Mouse (Mus musculus): Measurements from ENCODE around the gene Tmem175. TPM values are rescaled to one million over a fixed set of nuclear protein-coding genes. Genes with fewer than 3 reads are reported as not detected.

Tmem175 gene
- polyA plus RNA-seq, 1 experiment from 2014 or later, result 17.8 TPM

DNA sequence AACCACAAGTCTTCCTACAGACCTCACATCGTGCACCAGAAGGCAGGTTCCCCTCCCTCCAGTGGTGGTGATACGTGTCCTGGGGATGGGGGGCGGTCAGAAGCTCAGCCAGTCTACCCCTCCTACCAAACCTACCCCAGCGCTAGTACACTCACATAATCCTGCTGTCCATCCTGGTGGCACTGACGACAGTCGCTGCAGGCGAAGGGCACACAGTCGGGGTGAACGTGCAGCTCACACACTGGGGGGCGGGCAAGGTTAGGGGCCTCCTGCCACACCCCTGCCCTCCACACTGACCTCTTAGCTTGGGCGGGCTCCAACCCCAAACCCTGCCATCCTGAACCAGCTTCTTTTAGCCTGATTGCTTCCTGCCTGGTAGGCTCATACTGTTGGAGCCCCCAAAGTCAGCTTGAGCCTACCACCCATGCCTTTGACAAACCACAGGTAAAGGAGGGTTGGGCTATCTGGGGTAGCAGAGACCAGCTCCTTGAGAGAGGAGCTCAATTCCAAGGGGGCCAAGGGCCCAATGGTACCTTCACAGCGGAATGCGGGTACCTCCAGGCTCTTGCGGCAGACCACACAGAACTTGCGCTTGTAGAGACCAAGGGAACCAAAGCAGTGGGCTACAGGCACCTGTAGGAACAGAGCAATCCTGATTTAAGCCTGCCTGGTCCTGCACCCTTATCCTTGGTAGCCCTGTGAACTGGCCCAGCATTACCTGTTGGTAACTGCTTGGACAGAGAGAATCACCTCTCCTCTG is 26.5 kb downstream of the Tmem175 start:
- Histone ChIP-seq H3K9ac (no peak overlapping the region), H3K4me3 (no peak overlapping the region), H3K27me3 (replicated peaks) (no peaks in the 10 kb centered on the region), H3K27ac (no peak overlapping the region), H3K9me3 (replicated peaks) (no peaks in the 10 kb centered on the region), H3K4me2 (no peak overlapping the region), H3K36me3 (peaks cover 64% of the 10 kb centered on the region), H3K4me1 (peaks cover 22% of the 10 kb centered on the region)
- WGBS (ENCODE audit: insufficient replicate concordance), result 88% methylated on average over 15 of the region's 15 CpGs
- no peak for ATAC-seq

GRCm38 (mm10) chr5:108657406-108657805 is 27.8 kb downstream of the Tmem175 start:
- ATAC-seq, result no peak
- H3K36me3 ChIP-seq, result peaks cover 60% of the 10 kb centered on the region
- peaks cover 24% of the 10 kb centered on the region for H3K4me1 ChIP-seq
- H3K9me3 ChIP-seq (replicated peaks), result no peaks in the 10 kb centered on the region
- H3K4me2 ChIP-seq, result no peak overlapping the region
- no peak overlapping the region for H3K4me3 ChIP-seq
- H3K27ac ChIP-seq, result no peak overlapping the region
- WGBS (ENCODE audit: insufficient replicate concordance), result 64% methylated on average over 5 of the region's 5 CpGs
- H3K27me3 ChIP-seq (replicated peaks), result no peaks in the 10 kb centered on the region
- no peak overlapping the region for H3K9ac ChIP-seq

DNA sequence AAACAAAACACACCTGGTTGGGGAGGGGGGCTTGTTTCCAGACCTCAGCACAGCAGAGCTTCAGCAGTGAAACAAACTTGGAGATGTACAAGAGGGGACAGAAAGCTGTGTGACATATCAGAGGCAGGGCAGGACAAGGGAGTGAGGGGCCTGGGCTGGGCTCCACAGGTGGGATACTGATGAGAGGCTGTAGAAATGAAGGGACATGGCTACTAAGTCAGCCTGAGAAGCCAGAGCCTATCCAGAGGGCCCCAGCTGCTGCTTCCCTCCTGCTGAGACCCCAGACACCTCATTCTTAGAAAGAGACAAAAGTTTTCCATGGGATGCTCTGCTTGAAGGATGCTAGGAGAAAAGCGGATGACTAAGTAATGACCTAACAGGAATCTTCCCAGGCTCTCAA is 29.0 kb downstream of the Tmem175 start:
- H3K4me2 ChIP-seq, result 0 out of 2 replicates have a peak overlapping the region, but pooled peaks have one; percentile 87
- no peak for ATAC-seq
- H3K27ac ChIP-seq, result no peak overlapping the region
- no peak overlapping the region for H3K4me3 ChIP-seq
- peaks cover 24% of the 10 kb centered on the region for H3K4me1 ChIP-seq
- H3K9me3 ChIP-seq (replicated peaks), result no peaks in the 10 kb centered on the region
- peaks cover 6% of the 10 kb centered on the region for H3K27me3 ChIP-seq (replicated peaks)
- WGBS (ENCODE audit: insufficient replicate concordance), result 96% methylated on average over 1 of the region's 1 CpGs
- H3K36me3 ChIP-seq, result peaks cover 48% of the 10 kb centered on the region
- no peak overlapping the region for H3K9ac ChIP-seq

GRCm38 (mm10) chr5:108659698-108660631 is 30.4 kb downstream of the Tmem175 start, which contains the start of gene Idua:
Idua (plus strand) TSS chr5:108660331.
- peaks cover 24% of the 10 kb centered on the region for H3K4me1 ChIP-seq
- peaks cover 16% of the 10 kb centered on the region for H3K27me3 ChIP-seq (replicated peaks)
- peak; percentile 63 for ATAC-seq
- WGBS (ENCODE audit: insufficient replicate concordance), result 10% methylated on average over 24 of the region's 24 CpGs
- no peaks in the 10 kb centered on the region for H3K9me3 ChIP-seq (replicated peaks)
- peak within 1 kb of the TSS; percentile 90 for H3K9ac ChIP-seq
- peak within 1 kb of the TSS; percentile 79 for H3K4me3 ChIP-seq
- H3K4me2 ChIP-seq, result peak within 1 kb of the TSS; percentile 87
- peak within 1 kb of the TSS; percentile 77 for H3K27ac ChIP-seq
- peaks cover 34% of the 10 kb centered on the region for H3K36me3 ChIP-seq

- H3K4me2 ChIP-seq, result peak overlapping the region; percentile 87
- 17% methylated on average over 36 of the region's 36 CpGs for WGBS (ENCODE audit: insufficient replicate concordance)
- peaks cover 18% of the 10 kb centered on the region for H3K27me3 ChIP-seq (replicated peaks)
- no peaks in the 10 kb centered on the region for H3K9me3 ChIP-seq (replicated peaks)
- peak; percentile 99 for ATAC-seq
- H3K36me3 ChIP-seq, result peaks cover 27% of the 10 kb centered on the region
- peak overlapping the region; percentile 90 for H3K9ac ChIP-seq
- H3K4me3 ChIP-seq, result peak overlapping the region; percentile 79
- peak overlapping the region; percentile 77 for H3K27ac ChIP-seq
- peaks cover 24% of the 10 kb centered on the region for H3K4me1 ChIP-seq
Observed at GRCm38 (mm10) chr5:108660632-108661268, 31.2 kb downstream of the Tmem175 start.

DNA sequence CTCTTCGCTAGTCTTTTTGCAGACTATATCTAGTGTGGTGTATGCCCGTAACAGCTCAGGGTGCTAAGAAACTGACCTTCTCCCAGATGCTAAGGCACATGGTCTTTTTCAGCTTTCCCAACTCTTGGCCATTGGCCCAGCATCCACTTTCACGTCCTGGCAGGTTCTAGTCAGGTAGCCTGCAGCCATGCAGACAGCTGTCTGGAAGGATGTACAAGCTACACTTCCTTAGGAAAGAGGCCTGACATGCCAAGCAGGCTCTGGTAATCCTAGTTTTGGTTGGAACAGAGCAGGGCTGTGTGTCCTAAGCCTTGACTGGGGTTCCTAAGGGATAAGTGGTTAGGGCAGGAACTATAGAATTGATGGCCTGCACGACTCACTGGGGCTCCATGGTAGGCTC is 33.2 kb downstream of the Tmem175 start:
- no peak overlapping the region for H3K4me2 ChIP-seq
- H3K9ac ChIP-seq, result no peak overlapping the region
- H3K4me1 ChIP-seq, result peaks cover 24% of the 10 kb centered on the region
- H3K27ac ChIP-seq, result no peak overlapping the region
- H3K36me3 ChIP-seq, result peaks cover 6% of the 10 kb centered on the region; the same call in 1 of the 2 replicates
- no peak overlapping the region for H3K4me3 ChIP-seq
- ATAC-seq, result no peak
- WGBS (ENCODE audit: insufficient replicate concordance), result 66% methylated on average over 4 of the region's 4 CpGs
- H3K27me3 ChIP-seq (replicated peaks), result peaks cover 18% of the 10 kb centered on the region
- H3K9me3 ChIP-seq (replicated peaks), result no peaks in the 10 kb centered on the region

GRCm38 (mm10) chr5:108665066-108665465 is 35.5 kb downstream of the Tmem175 start:
- H3K4me1 ChIP-seq, result peaks cover 28% of the 10 kb centered on the region
- no peaks in the 10 kb centered on the region for H3K9me3 ChIP-seq (replicated peaks)
- H3K4me2 ChIP-seq, result no peak overlapping the region
- no peak for ATAC-seq
- WGBS (ENCODE audit: insufficient replicate concordance), result 29% methylated on average over 3 of the region's 3 CpGs
- H3K9ac ChIP-seq, result no peak overlapping the region
- H3K27ac ChIP-seq, result no peak overlapping the region
- H3K36me3 ChIP-seq, result no peaks in the 10 kb centered on the region
- no peak overlapping the region for H3K4me3 ChIP-seq
- peaks cover 18% of the 10 kb centered on the region for H3K27me3 ChIP-seq (replicated peaks)

DNA sequence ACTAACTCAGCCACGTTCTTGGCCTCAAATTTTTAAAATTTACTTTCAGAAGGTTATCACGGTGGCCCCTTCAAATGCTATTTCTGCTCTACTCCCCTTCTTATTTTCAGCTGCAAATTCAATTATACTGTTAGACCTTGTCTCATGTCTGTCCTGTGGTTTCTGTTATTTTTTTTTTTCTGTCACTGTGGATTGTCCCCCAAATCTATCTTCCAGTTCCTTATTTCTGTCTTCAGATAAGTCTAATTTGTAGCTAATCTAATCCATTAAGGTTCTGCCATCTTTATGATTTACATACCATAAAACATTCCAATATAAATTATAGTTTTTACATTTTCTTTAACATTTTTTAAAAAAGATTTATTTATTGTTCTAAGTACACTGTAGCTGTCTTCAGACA is 37.8 kb downstream of the Tmem175 start:
- Histone ChIP-seq H3K27ac (no peak overlapping the region), H3K9me3 (replicated peaks) (no peaks in the 10 kb centered on the region), H3K27me3 (replicated peaks) (peaks cover 18% of the 10 kb centered on the region), H3K4me3 (no peak overlapping the region), H3K4me1 (peaks cover 40% of the 10 kb centered on the region), H3K36me3 (peaks cover 15% of the 10 kb centered on the region), H3K4me2 (no peak overlapping the region), H3K9ac (no peak overlapping the region)
- WGBS (ENCODE audit: insufficient replicate concordance), result 79% methylated on average over 2 of the region's 2 CpGs
- ATAC-seq, result no peak

DNA sequence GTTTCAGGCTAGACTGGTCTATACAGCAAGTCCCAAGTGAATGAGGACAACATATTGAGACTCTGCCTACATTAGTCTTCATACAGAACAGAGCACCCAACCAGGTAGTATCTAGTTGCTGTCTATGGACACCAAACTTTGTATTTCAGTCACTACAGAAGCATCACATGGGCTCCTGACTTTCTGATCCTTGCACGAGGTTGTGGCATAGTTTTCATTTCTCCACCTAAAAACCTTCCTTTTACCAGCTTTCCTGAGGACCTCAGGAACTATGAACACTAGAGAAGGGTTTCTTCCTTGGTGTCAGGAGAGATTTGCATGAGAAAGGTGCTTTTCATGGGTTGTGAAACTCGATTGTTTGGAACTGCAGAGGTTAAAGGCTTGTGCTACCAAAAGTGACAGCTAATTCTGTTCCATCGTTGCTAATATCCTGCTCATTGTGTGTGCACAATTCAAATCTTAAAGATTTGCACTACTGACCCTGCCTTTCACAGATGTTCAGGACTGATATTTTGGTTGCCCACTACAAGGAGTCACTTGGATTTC is 38.9 kb downstream of the Tmem175 start:
- Histone ChIP-seq H3K27me3 (replicated peaks) (peaks cover 12% of the 10 kb centered on the region), H3K4me2 (peak overlapping the region; percentile 82), H3K4me1 (peaks cover 47% of the 10 kb centered on the region), H3K9ac (peak overlapping the region; percentile 81), H3K4me3 (peak overlapping the region; percentile 69), H3K9me3 (replicated peaks) (no peaks in the 10 kb centered on the region), H3K36me3 (peaks cover 25% of the 10 kb centered on the region), H3K27ac (peak overlapping the region; percentile 89)
- WGBS (ENCODE audit: insufficient replicate concordance), result 13% methylated on average over 3 of the region's 3 CpGs
- no peak for ATAC-seq

DNA sequence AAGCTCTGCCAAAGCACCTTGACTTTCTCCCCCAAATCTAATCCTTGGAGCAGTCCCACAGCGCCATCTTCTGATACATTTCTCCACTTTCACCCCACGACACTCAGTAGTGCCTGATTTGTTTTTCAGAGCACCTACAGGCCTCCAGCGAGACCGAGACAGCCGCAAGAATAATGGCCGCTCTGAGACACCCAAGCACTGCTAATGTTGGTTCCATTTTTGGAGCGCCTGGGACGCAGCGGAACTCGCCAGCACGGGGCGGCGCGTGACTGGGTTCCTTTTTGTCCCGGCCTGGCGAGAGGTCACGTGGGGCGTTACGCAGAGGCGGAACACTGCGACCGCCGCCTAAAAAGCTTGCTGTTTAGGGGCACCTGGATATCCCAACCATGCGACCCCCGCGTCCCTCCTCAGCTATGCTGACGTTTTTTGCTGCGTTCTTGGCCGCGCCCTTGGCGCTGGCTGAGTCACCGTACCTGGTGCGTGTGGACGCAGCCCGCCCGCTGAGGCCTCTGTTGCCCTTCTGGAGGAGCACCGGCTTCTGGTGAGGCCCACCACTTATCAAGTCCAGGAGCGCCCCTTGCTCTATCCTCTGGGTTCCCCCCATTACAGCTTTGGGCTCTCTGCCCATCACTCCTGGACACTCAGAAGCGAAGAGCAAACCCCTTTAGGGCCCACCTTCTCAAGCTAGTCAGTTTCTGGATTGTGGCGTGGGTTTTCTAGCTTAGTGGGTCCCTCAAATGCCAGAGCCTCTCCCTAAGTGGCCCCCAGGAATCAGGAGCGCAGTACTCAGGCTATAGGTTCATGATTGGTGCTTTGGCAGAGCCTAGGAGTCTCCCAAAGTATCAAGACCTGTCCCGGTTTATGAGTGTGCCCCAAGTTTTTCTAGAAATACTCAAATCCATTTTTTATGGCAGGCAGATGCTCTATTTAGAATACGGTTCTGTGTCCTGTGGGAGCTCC is 39.7 kb downstream of the Tmem175 start, which contains the start of gene Dgkq:
TSS of gene Dgkq (minus strand) at position 696 of the 960 bp plus-strand sequence.
- 5% methylated on average over 43 of the region's 43 CpGs for WGBS (ENCODE audit: insufficient replicate concordance)
- peak within 1 kb of the TSS; percentile 81 for H3K9ac ChIP-seq
- peaks cover 30% of the 10 kb centered on the region for H3K36me3 ChIP-seq

More for the DNA sequence above, 39.7 kb downstream of the Tmem175 start, which contains the start of gene Dgkq:
- peaks cover 55% of the 10 kb centered on the region for H3K4me1 ChIP-seq
- peak within 1 kb of the TSS; percentile 89 for H3K27ac ChIP-seq
- peak within 1 kb of the TSS; percentile 69 for H3K4me3 ChIP-seq
- H3K4me2 ChIP-seq, result peak within 1 kb of the TSS; percentile 82
- peaks cover 7% of the 10 kb centered on the region for H3K27me3 ChIP-seq (replicated peaks)
- ATAC-seq, result peak; percentile 81
- no peaks in the 10 kb centered on the region for H3K9me3 ChIP-seq (replicated peaks)
